Mouse (Mus musculus) E14TG2a.4 (cell line): ENCODE data around the gene Slc6a12.
"Not testable (repeated sequence)": the region's sequence is repeated elsewhere in the genome, so short reads cannot be mapped to it uniquely, and the experiment has no call there.

Experiments used
- H3K27me3 ChIP-seq: 2 replicates; pipeline ENCODE4 v1.6.1; 2014; ENCODE audit warnings: low read length, control low read depth; ENCODE audit not compliant: insufficient read depth
- H3K36me3 ChIP-seq: 2 replicates; pipeline ENCODE4 v1.6.1; 2014; ENCODE audit warnings: low read length, control low read depth; ENCODE audit not compliant: insufficient read depth
- H3K4me1 ChIP-seq: replicated peaks from 2 replicates; pipeline ENCODE4 v1.6.1; 2014; ENCODE audit warnings: low read depth, low read length, control low read depth
- H3K4me3 ChIP-seq: replicated peaks from 2 replicates; pipeline ENCODE4 v1.5.1; 2014; ENCODE audit warnings: mild to moderate bottlenecking, low read length
- H3K9me3 ChIP-seq: 2 replicates; pipeline ENCODE4 v1.6.1; 2014; ENCODE audit warnings: low read length, control low read depth
- CTCF ChIP-seq: conservative IDR thresholded peaks from 2 replicates; pipeline ENCODE4 v1.5.1; 2014; ENCODE audit warnings: low read length
- NANOG ChIP-seq: IDR thresholded peaks from 2 replicates; pipeline ENCODE4 v1.6.1; 2014; ENCODE audit warnings: borderline replicate concordance, low read length, mixed read lengths
- POU5F1 ChIP-seq: IDR thresholded peaks from 2 replicates; pipeline ENCODE4 v1.6.1; 2014; ENCODE audit warnings: low read length, borderline replicate concordance

The Slc6a12 gene

DNA sequence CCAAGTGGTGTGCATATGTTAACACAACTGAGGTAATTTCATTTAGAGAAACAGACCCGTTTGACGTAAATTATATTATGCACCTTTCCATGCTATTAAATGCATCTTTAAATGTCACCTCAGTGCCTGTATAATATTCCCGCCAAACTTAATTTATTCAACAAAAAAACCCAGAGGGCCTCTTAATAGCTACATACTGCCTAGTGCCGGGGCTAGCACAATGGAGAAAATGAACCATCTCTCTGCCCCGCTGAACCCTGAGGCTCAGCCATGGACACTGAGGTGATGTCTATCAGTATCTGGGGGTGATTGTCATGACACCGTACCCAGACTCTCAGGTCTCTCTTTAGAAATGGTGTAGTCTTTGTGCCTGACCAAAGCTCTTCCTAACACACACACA, 14.4 kb downstream of the Slc6a12 start:
- H3K9me3 ChIP-seq: no peaks in the 10 kb centered on the region
- TF ChIP-seq POU5F1 (no peak), CTCF (no peak)
- peaks cover 33% of the 10 kb centered on the region for H3K27me3 ChIP-seq
- no peaks in the 10 kb centered on the region for H3K4me1 ChIP-seq
- H3K36me3 ChIP-seq: no peaks in the 10 kb centered on the region
- H3K4me3 ChIP-seq: no peak overlapping the region

DNA sequence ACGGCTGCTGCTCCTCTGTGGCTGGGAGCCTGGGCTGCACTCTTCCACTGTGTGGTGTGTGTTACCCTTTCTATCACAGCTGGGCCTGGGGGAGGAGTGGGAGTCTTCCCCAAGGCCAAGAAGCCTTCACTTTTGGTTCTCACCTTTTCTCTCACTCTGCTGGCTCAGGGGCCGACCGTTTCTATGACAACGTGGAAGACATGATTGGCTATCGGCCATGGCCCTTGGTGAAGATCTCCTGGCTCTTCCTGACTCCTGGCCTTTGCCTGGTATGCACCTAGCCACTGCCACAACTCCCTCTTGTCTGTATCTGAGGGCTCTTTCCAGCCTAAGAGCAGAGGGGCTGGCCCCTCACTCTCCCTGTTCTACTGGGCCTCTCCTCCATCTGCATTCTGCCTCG, 20.2 kb downstream of the Slc6a12 start:
- no peak for TF ChIP-seq CTCF
- no peak for TF ChIP-seq NANOG
- no peak for TF ChIP-seq POU5F1
- Histone ChIP-seq H3K4me1 (peaks cover 26% of the 10 kb centered on the region), H3K9me3 (no peaks in the 10 kb centered on the region), H3K4me3 (no peak overlapping the region), H3K36me3 (no peaks in the 10 kb centered on the region), H3K27me3 (peaks cover 15% of the 10 kb centered on the region; the same call in 1 of the 2 replicates)

DNA sequence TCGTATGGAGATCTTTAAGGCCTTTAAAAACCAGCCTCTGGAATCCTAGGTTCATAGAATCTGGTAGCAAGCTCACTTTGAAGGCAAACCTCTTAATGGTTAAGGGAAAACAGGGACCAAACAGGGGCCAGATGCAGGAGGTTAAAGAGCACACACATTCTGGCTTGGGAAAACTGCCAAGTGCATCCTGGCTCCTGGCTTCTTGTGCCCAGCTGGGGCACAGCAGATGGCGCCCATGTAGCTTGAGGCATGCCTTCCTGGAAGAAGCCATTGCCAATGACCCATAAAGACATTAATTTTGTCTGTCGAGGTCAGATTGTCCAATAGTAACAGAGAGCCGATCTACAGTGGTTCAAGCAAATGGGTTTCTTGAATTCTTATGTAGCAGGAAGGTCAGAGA, 21.1 kb downstream of the Slc6a12 start:
- TF ChIP-seq CTCF (no peak), NANOG (no peak)
- H3K36me3 ChIP-seq: no peaks in the 10 kb centered on the region
- H3K4me1 ChIP-seq: peaks cover 26% of the 10 kb centered on the region

DNA sequence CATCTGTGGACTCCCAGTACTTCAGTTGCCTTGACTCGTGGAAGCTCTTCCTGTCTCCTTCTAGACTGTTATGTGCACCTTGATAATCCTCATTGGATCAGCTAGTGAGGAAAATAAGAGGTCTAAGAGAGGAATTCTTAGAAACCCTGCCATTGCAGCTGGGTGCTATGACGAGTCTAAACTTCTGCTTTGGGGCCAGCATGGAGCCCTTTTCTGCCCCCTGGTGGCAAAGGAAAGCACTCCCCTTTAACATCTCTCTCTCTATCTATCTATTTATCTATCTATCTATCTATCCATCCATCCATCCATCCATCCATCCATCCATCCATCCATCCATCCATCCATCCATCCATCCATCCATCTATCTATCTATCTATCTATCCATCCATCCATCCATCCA, 23.7 kb downstream of the Slc6a12 start:
- H3K9me3 ChIP-seq, H3K36me3 ChIP-seq, H3K4me3 ChIP-seq, H3K27me3 ChIP-seq: not testable (repeated sequence)
- peaks cover 30% of the 10 kb centered on the region for H3K4me1 ChIP-seq
- peak; percentile 53 for TF ChIP-seq CTCF

More for the DNA sequence above, 21.1 kb downstream of the Slc6a12 start:
- peaks cover 10% of the 10 kb centered on the region; the same call in 1 of the 2 replicates for H3K27me3 ChIP-seq
- H3K4me3 ChIP-seq: no peak overlapping the region
- H3K9me3 ChIP-seq: no peaks in the 10 kb centered on the region

DNA sequence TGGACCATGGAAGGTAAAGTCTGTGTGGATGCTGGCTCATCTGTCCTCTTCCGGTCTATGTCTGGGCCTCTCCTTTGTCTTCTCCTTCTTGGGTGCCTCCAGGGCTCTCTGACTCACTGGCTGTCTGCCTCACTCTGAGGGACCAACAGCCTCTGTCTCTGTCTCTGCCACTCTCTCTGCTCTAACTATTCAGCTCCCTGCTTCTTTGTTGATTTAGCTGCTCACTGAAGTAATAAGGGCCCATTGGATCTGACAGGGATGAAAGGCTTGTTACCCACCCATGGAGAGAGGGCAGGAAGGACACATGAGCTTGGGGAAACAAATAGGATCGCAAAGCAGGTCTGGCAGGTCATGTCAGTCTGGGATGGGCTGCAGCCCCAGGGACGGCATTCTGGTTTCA, 24.2 kb downstream of the Slc6a12 start:
- peaks cover 30% of the 10 kb centered on the region for H3K4me1 ChIP-seq
- no peak overlapping the region for H3K4me3 ChIP-seq
- H3K36me3 ChIP-seq: no peaks in the 10 kb centered on the region
- peaks cover 8% of the 10 kb centered on the region; the same call in 1 of the 2 replicates for H3K27me3 ChIP-seq
- H3K9me3 ChIP-seq: no peaks in the 10 kb centered on the region
- TF ChIP-seq POU5F1 (no peak), NANOG (no peak), CTCF (no peak; the same call in 1 of the 2 replicates)

DNA sequence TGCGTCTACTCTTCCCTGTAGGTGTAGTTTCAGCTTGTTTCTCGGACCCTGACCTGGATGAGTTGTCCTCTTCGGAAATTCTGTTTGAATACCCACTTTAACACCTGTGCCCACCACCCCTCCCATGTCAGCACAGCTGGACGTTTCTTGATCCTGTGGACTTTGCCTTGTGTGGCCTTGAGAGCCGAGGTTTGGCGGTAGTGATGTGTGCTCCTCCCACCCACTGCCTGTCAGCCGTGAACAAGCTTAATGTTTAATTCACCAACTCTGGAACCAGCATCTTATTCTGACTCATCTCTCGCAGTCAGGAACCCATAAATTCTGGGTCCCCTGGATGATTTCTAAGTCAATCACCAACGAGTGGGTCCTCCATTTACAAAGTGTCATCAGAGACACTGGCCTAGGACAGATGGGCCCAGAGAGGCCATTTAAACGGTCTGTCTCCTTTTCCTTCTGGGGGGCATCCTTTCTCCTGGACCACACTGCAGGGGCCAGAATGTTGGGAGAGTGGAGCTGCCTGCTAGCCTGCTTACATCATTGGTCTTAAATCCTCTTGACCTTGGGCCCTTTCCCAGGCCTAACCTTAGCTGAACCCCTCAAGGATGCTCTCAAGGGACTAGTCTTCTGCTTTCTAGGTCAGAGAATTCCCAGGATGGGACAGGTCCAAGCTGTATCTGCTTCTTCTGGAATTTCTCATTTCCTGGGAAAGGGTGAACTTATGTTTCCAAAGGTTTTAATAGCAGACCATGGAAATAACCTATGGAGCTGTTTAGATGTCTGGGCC, 28.5 kb downstream of the Slc6a12 start:
- H3K4me1 ChIP-seq: peaks cover 13% of the 10 kb centered on the region
- TF ChIP-seq NANOG (no peak), POU5F1 (no peak), CTCF (no peak)
- no peaks in the 10 kb centered on the region for H3K36me3 ChIP-seq
- no peak overlapping the region for H3K4me3 ChIP-seq
- no peaks in the 10 kb centered on the region for H3K9me3 ChIP-seq
- peaks cover 15% of the 10 kb centered on the region for H3K27me3 ChIP-seq

DNA sequence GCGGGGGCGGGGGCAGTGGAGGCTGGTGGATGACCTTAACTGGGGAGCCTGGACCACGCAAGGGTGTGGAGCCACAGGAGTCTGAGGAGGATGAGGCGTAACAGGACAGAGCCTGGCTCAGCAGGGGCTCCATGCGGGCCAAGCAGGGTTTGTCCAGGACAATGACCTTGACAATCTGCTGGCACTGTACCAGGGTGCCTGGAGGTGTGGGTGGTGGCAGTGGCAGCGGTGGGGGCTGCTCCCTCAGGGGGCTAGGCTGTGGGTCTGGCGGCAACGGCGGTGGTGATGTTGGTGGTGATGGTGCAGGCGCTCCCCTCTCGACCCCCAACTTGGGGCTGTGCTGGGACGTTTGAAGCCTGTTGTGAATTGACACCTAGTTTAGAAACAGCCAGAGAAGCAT, 33.3 kb downstream of the Slc6a12 start:
- peaks cover 27% of the 10 kb centered on the region for H3K4me1 ChIP-seq
- H3K36me3 ChIP-seq: no peaks in the 10 kb centered on the region
- peak overlapping the region; percentile 17; the same call in 1 of the 2 replicates for H3K4me3 ChIP-seq
- H3K27me3 ChIP-seq: peaks cover 44% of the 10 kb centered on the region
- H3K9me3 ChIP-seq: no peaks in the 10 kb centered on the region
- TF ChIP-seq NANOG (no peak), POU5F1 (no peak), CTCF (no peak)

DNA sequence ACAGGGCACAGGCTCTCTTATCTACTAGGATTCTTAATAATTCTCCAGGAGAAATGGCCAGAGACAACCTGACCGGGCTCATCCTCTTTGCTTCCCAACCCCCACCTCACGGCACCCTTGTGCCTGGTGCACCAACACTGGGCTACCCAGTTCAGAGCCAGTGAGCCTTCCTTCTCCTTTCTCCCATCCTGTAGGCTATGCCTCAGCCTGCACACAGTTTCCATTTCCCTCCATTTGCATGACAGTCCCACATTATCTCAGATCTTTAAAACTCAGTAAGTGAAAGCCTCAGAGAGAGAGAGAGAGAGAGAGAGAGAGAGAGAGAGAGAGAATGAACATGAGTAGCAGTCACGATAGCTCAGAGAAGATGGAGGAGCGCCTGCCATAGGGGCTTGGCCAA, 35.4 kb downstream of the Slc6a12 start:
- peaks cover 63% of the 10 kb centered on the region for H3K27me3 ChIP-seq
- TF ChIP-seq CTCF: no peak
- no peak for TF ChIP-seq POU5F1
- no peak for TF ChIP-seq NANOG
- no peaks in the 10 kb centered on the region for H3K36me3 ChIP-seq
- H3K4me3 ChIP-seq: no peak overlapping the region
- H3K9me3 ChIP-seq: no peaks in the 10 kb centered on the region
- peaks cover 33% of the 10 kb centered on the region for H3K4me1 ChIP-seq

DNA sequence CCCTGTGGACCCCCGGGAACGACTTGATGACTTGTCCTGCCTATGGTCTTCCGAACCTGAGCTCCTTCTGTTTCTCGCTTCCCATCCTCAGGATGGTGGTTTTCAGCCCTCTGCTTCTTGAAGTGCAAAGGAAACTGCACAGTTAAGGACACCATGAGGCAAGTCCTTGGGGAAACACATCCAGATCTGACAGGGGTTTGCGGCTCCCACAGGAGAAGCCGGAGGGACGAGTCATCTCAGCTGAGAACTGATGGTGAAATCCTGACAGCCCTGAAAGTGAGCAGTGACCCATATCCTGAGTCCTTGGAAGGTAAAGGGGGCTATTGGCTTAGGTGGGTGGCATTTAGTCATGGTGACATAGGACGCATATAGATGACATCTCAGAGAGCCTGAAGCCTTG, 37.7 kb downstream of the Slc6a12 start:
- Histone ChIP-seq H3K4me3 (no peak overlapping the region), H3K27me3 (peaks cover 74% of the 10 kb centered on the region), H3K9me3 (no peaks in the 10 kb centered on the region), H3K4me1 (peaks cover 32% of the 10 kb centered on the region), H3K36me3 (no peaks in the 10 kb centered on the region)
- TF ChIP-seq NANOG: no peak
- no peak for TF ChIP-seq POU5F1
- TF ChIP-seq CTCF: no peak
